Mouse (Mus musculus) adrenal gland, postnatal 25 days (tissue): ENCODE results near the gene Ddx55. TPM values are rescaled to one million over a fixed set of nuclear protein-coding genes. Genes with fewer than 3 reads are reported as not detected.

Experiments used
- DNase-seq: peaks from one replicate; pipeline ENCODE4 v3.0.0; 2021; ENCODE audit warnings: mixed read lengths
- long read RNA-seq: library from polyadenylated mRNA; stranded (forward); transcript quantifications from one replicate; pipeline ENCODE4 v2.0.0, GENCODE M21; 2021
- total RNA-seq: library from RNA; stranded (reverse); gene quantifications from 2 replicates; pipeline ENCODE4 v1.2.3, GENCODE M21; 2021

The Ddx55 gene
- total RNA-seq = 14.8 and 15.5 TPM in 2 replicates
- long read RNA-seq, transcript Ddx55-201 (14 exons, 2,799 nt) = major isoform, 10 of 19 reads
- long read RNA-seq, partial matches to known transcripts = 4 of 19 reads
- long read RNA-seq, other reads (novel, unspliced or antisense) = 5 of 19 reads

GRCm38 (mm10) chr5:124552558-124553307 is at the start of gene Ddx55:
Gene Ddx55, plus strand, starts transcription at chr5:124552864.
- peak; percentile 84 for DNase-seq

GRCm38 (mm10) chr5:124503742-124504141 is 48.9 kb upstream of the Ddx55 start:
- no peak for DNase-seq

GRCm38 (mm10) chr5:124505235-124505634 is 47.4 kb upstream of the Ddx55 start:
- DNase-seq = no peak

GRCm38 (mm10) chr5:124506731-124507359 is 45.8 kb upstream of the Ddx55 start:
- no peak for DNase-seq

GRCm38 (mm10) chr5:124509200-124509599 is 43.5 kb upstream of the Ddx55 start:
- no peak for DNase-seq

- no peak for DNase-seq
Measured at GRCm38 (mm10) chr5:124509742-124510237, 42.9 kb upstream of the Ddx55 start.

GRCm38 (mm10) chr5:124510536-124511050 is 42.1 kb upstream of the Ddx55 start:
- DNase-seq = no peak

GRCm38 (mm10) chr5:124515789-124516188 is 36.9 kb upstream of the Ddx55 start:
- no peak for DNase-seq

- DNase-seq = no peak
Measured at GRCm38 (mm10) chr5:124518648-124519047, 34.0 kb upstream of the Ddx55 start.

- no peak for DNase-seq
Measured at GRCm38 (mm10) chr5:124521588-124521987, 31.1 kb upstream of the Ddx55 start.

- DNase-seq = no peak
Measured at GRCm38 (mm10) chr5:124523032-124523431, 29.6 kb upstream of the Ddx55 start.

GRCm38 (mm10) chr5:124524943-124525342 is 27.7 kb upstream of the Ddx55 start:
- DNase-seq = no peak

- DNase-seq = no peak
Measured at GRCm38 (mm10) chr5:124528351-124528750, 24.3 kb upstream of the Ddx55 start.

GRCm38 (mm10) chr5:124528791-124529190 is 23.9 kb upstream of the Ddx55 start:
- DNase-seq = no peak

GRCm38 (mm10) chr5:124529191-124529651 is 23.4 kb upstream of the Ddx55 start:
- DNase-seq = peak; percentile 16

GRCm38 (mm10) chr5:124529697-124530096 is 23.0 kb upstream of the Ddx55 start:
- DNase-seq = no peak

- DNase-seq = peak; percentile 86
Measured at GRCm38 (mm10) chr5:124530655-124531582, 21.7 kb upstream of the Ddx55 start, which contains the start of gene Rilpl1. Gene Rilpl1, minus strand, starts transcription at chr5:124531391.

- no peak for DNase-seq
Measured at GRCm38 (mm10) chr5:124531583-124531930, 21.1 kb upstream of the Ddx55 start.

GRCm38 (mm10) chr5:124532451-124532850 is 20.2 kb upstream of the Ddx55 start:
- DNase-seq = no peak

GRCm38 (mm10) chr5:124535016-124535415 is 17.6 kb upstream of the Ddx55 start:
- DNase-seq = no peak

- peak; percentile 57 for DNase-seq
Measured at GRCm38 (mm10) chr5:124536776-124537175, 15.9 kb upstream of the Ddx55 start.
